Mouse (Mus musculus) CH12F3 (cell line): ENCODE measurements around the gene Zfp697.
"Not testable (repeated sequence)": the region's sequence is repeated elsewhere in the genome, so short reads cannot be mapped to it uniquely, and the experiment has no call there.

Experiments used
- in situ Hi-C: fragments of 300-500 bp; cut with MboI; formaldehyde crosslinking; loops from 2 replicates; pipeline ENCODE4 v1.14.3; 2020; ENCODE audit warnings: low sequenced_read_pairs

The Zfp697 gene

GRCm38 (mm10) chr3:98417328-98417727 lies 35.1 kb downstream of the Zfp697 start:
- in situ Hi-C loops: no loop called here

GRCm38 (mm10) chr3:98418991-98419785 lies 36.9 kb downstream of the Zfp697 start:
- in situ Hi-C loops: no loop called here

- in situ Hi-C loops: no loop called here
These were observed 37.5 kb downstream of the Zfp697 start for GRCm38 (mm10) chr3:98419786-98420070.

- in situ Hi-C loops: no loop called here
These were observed 40.7 kb downstream of the Zfp697 start for GRCm38 (mm10) chr3:98422926-98423325.

- in situ Hi-C loops: no loop called here
These were observed 44.5 kb downstream of the Zfp697 start for GRCm38 (mm10) chr3:98426749-98427148.

GRCm38 (mm10) chr3:98427260-98427599 lies 45.0 kb downstream of the Zfp697 start:
- in situ Hi-C loops: no loop called here

- in situ Hi-C loops: no loop called here
These were observed 45.6 kb downstream of the Zfp697 start for GRCm38 (mm10) chr3:98427600-98428448.

GRCm38 (mm10) chr3:98428449-98428775 lies 46.2 kb downstream of the Zfp697 start:
- in situ Hi-C loops: no loop called here

GRCm38 (mm10) chr3:98428928-98429525 lies 46.8 kb downstream of the Zfp697 start:
- in situ Hi-C loops: no loop called here

GRCm38 (mm10) chr3:98434088-98434816 lies 52.0 kb downstream of the Zfp697 start:
- in situ Hi-C loops: no loop called here

- in situ Hi-C loops: no loop called here
These were observed 52.8 kb downstream of the Zfp697 start for GRCm38 (mm10) chr3:98435030-98435429.

GRCm38 (mm10) chr3:98442245-98442644 lies 60.0 kb downstream of the Zfp697 start:
- in situ Hi-C loops: not testable (repeated sequence)

GRCm38 (mm10) chr3:98443149-98443779 lies 61.0 kb downstream of the Zfp697 start:
- in situ Hi-C loops: not testable (repeated sequence)

- in situ Hi-C loops: not testable (repeated sequence)
These were observed 61.7 kb downstream of the Zfp697 start for GRCm38 (mm10) chr3:98443924-98444323.

GRCm38 (mm10) chr3:98453786-98454185 lies 71.5 kb downstream of the Zfp697 start:
- in situ Hi-C loops: not testable (repeated sequence)

- in situ Hi-C loops: not testable (repeated sequence)
These were observed 74.8 kb downstream of the Zfp697 start, which contains the start of gene Gm4450 for GRCm38 (mm10) chr3:98457026-98457425. TSS of gene Gm4450 (minus strand) at chr3:98457126.

- in situ Hi-C loops: not testable (repeated sequence)
These were observed 87.1 kb downstream of the Zfp697 start for GRCm38 (mm10) chr3:98469323-98469722.

GRCm38 (mm10) chr3:98471057-98471456 lies 88.8 kb downstream of the Zfp697 start:
- in situ Hi-C loops: not testable (repeated sequence)

- in situ Hi-C loops: not testable (repeated sequence)
These were observed 89.2 kb downstream of the Zfp697 start for GRCm38 (mm10) chr3:98471499-98471898.

GRCm38 (mm10) chr3:98494184-98494583 lies 111.9 kb downstream of the Zfp697 start:
- in situ Hi-C loops: not testable (repeated sequence)

GRCm38 (mm10) chr3:98495055-98495454 lies 112.8 kb downstream of the Zfp697 start:
- in situ Hi-C loops: not testable (repeated sequence)
